Mouse (Mus musculus): ENCODE data around the gene Adar. TPM values are rescaled to one million over a fixed set of nuclear protein-coding genes. Genes with fewer than 3 reads are reported as not detected.

Adar gene
- 8.6 and 10.2 TPM in 2 replicates for polyA plus RNA-seq (2015; fragmentation: Nextera tagmentation; extraction: Ambion mirVana)

DNA sequence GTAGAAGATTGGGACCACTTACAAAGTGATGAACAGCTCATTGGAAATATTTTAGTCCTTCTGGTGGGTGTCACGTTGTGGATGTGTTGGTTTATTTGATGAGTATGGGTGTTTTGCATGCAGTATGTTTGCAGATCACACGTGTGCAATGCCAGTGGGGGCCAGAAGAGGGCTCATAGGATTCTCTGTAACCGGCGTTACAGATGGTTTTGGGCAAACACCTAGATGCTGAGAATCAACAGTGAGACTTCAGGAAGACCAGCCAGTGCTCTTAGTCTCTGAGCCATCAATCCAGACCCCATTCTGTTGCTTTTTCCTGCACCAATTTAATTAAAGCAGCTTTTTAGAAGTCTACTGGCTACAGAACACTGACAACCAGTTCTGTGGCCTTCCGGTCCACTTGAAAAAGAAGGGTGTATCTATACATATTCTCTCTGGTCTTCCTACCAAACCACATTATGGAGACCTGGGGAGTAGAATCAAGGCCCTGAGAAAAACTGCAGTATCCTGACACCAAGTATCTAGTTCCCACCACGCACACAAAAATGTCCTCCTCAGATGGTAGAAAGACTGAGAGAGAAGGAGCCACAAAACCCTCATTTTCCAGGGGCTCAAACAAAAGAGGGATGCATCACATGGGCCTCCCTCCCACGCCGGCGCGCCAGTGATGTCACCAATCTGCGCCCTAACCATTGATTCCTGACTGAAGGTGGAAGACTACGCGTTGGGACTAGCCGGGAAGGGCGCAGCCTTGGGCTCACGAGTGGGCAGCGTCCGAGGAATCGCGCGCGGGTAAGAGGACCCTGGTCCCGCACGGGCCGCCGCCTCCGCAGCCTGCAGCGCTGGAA lies at the start of gene Adar:
Gene Adar (plus strand): TSS at position 664 of the 848 bp plus-strand sequence.
- Histone ChIP-seq H3K4me2 (ENCODE audit: low read depth, low read length) (peak within 1 kb of the TSS; percentile 96), H3K4me1 (ENCODE audit: control insufficient read depth, insufficient read depth, low read length) (peaks cover 12% of the 10 kb centered on the region), H3K27me3 (replicated peaks; ENCODE audit: control insufficient read depth, insufficient read depth, low read length) (no peaks in the 10 kb centered on the region), H3K9ac (ENCODE audit: low read depth, low read length) (peak within 1 kb of the TSS; percentile 86), H3K4me3 (ENCODE audit: low read length) (peak within 1 kb of the TSS; percentile 93), H3K27ac (ENCODE audit: low read length) (no peak within 1 kb of the TSS), H3K9me3 (ENCODE audit: control insufficient read depth, low read length) (no peaks in the 10 kb centered on the region), H3K36me3 (ENCODE audit: control insufficient read depth, insufficient read depth, low read length) (no peaks in the 10 kb centered on the region)
- WGBS, result 6% methylated on average over 28 of the region's 28 CpGs
- peak; percentile 87 for ATAC-seq

DNA sequence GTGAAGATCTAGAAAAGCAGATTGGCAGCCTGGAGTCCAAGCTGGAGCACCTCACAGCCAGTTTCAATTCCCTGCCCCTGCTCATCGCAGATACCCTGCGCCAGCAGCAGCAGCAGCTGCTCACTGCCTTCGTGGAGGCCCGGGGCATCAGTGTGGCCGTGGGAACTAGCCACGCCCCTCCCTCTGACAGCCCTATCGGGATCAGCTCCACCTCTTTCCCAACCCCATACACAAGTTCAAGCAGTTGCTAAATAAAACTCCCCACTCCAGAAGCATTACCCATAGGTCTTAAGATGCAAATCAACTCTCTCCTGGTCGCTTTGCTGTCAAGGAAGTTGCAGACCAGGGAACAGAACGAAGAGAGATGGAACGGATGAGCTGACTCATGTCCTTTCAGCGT lies 47.7 kb upstream of the Adar start:
- Histone ChIP-seq H3K27ac (ENCODE audit: low read length) (no peak overlapping the region), H3K36me3 (ENCODE audit: control insufficient read depth, insufficient read depth, low read length) (no peaks in the 10 kb centered on the region), H3K4me2 (ENCODE audit: low read depth, low read length) (no peak overlapping the region), H3K4me1 (ENCODE audit: control insufficient read depth, insufficient read depth, low read length) (0 out of 2 replicates have a peak, but pooled peaks cover 5% of the 10 kb centered on the region), H3K9me3 (ENCODE audit: control insufficient read depth, low read length) (no peaks in the 10 kb centered on the region), H3K4me3 (ENCODE audit: low read length) (no peak overlapping the region), H3K9ac (ENCODE audit: low read depth, low read length) (no peak overlapping the region), H3K27me3 (replicated peaks; ENCODE audit: control insufficient read depth, insufficient read depth, low read length) (no peaks in the 10 kb centered on the region)
- no peak for ATAC-seq
- WGBS, result 33% methylated on average over 11 of the region's 11 CpGs

DNA sequence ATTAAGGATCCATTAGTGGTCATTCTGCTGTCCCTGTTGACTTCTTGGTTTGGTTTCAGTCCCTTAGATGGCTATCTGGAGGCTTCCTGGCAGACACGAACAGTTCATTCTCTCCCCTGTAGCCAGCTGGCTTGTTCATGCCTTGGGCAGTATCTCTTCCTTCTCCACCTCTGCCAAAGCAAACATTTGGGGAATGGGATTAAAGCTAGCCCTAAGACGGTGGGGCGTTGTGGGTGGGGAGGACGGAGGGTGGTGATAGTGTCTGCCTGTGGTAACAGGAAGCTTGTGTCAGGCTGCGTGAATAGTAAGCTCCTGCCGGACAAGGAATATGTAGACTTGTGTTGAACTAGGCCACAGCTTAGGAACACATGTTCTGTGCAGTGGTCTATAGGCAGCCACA lies 43.5 kb upstream of the Adar start:
- no peaks in the 10 kb centered on the region for H3K4me1 ChIP-seq (ENCODE audit: control insufficient read depth, insufficient read depth, low read length)
- H3K4me2 ChIP-seq (ENCODE audit: low read depth, low read length), result no peak overlapping the region
- H3K36me3 ChIP-seq (ENCODE audit: control insufficient read depth, insufficient read depth, low read length), result no peaks in the 10 kb centered on the region
- no peak for ATAC-seq
- no peaks in the 10 kb centered on the region for H3K27me3 ChIP-seq (replicated peaks; ENCODE audit: control insufficient read depth, insufficient read depth, low read length)
- H3K9me3 ChIP-seq (ENCODE audit: control insufficient read depth, low read length), result no peaks in the 10 kb centered on the region
- no peak overlapping the region for H3K9ac ChIP-seq (ENCODE audit: low read depth, low read length)
- WGBS, result 56% methylated on average over 6 of the region's 6 CpGs
- no peak overlapping the region for H3K4me3 ChIP-seq (ENCODE audit: low read length)
- no peak overlapping the region for H3K27ac ChIP-seq (ENCODE audit: low read length)

DNA sequence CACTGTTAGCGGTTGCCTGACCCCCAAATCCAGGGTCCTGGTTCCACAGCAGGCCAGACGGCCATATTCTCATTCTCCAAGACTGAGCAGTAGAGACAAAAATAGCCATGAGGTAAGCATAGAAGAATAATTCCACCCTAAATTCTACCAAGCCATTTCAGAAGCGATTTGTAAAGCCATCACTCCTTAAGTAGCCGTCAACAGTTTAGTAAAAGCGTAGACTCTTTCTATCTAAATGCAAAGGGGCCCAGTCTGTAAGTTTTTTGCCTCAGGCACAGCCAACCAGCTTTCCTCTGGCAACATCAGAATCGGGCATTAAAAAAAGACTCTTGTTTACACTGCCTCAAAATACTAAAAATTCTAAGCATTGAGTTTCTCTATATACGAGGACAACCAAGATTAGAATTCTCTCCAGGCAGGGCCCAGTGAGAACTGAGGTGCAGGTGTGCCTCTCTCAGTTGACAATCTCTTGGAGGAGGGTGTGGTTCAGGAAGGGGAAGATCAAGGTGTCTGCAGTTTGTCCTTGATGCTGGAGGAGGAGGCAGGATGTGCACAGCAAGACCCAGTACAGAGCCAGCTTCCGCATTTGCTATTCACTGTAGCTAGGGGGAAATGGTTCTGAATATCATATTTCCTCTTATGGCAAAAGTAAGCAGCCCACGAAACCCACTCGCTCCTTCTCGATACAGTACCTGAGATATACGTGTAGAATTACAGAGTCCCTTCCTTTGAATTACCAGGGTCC lies 42.1 kb upstream of the Adar start:
- no peaks in the 10 kb centered on the region for H3K27me3 ChIP-seq (replicated peaks; ENCODE audit: control insufficient read depth, insufficient read depth, low read length)
- no peak overlapping the region for H3K27ac ChIP-seq (ENCODE audit: low read length)
- no peak for ATAC-seq
- no peak overlapping the region for H3K9ac ChIP-seq (ENCODE audit: low read depth, low read length)
- H3K4me3 ChIP-seq (ENCODE audit: low read length), result no peak overlapping the region
- no peaks in the 10 kb centered on the region for H3K36me3 ChIP-seq (ENCODE audit: control insufficient read depth, insufficient read depth, low read length)
- H3K9me3 ChIP-seq (ENCODE audit: control insufficient read depth, low read length), result no peaks in the 10 kb centered on the region
- H3K4me1 ChIP-seq (ENCODE audit: control insufficient read depth, insufficient read depth, low read length), result no peaks in the 10 kb centered on the region
- no peak overlapping the region for H3K4me2 ChIP-seq (ENCODE audit: low read depth, low read length)
- 75% methylated on average over 12 of the region's 12 CpGs for WGBS

DNA sequence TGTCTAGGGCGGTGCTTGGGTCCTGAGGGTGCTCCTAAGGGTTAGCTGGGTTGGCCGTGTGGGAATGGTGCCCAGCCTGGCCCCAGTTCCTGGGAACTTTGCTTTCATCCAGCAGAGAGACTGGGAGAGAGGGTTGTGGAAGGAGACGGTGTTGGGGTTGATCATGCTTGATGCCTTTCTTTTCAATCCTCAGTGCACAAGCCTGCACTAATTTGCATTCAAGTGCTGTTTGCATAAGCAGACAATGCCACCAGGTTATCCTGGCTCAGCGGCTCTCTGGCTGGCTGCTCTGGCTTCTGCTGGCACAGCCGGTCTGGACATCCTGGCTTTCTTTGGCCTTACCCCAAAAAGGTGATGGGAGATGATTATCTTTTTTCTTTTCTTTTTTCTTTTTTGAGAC lies 37.2 kb upstream of the Adar start:
- ATAC-seq, result no peak
- H3K9ac ChIP-seq (ENCODE audit: low read depth, low read length), result no peak overlapping the region
- H3K27me3 ChIP-seq (replicated peaks; ENCODE audit: control insufficient read depth, insufficient read depth, low read length), result no peaks in the 10 kb centered on the region
- H3K36me3 ChIP-seq (ENCODE audit: control insufficient read depth, insufficient read depth, low read length), result no peaks in the 10 kb centered on the region
- no peak overlapping the region for H3K4me3 ChIP-seq (ENCODE audit: low read length)
- 68% methylated on average over 5 of the region's 5 CpGs for WGBS
- no peak overlapping the region for H3K4me2 ChIP-seq (ENCODE audit: low read depth, low read length)
- H3K4me1 ChIP-seq (ENCODE audit: control insufficient read depth, insufficient read depth, low read length), result no peaks in the 10 kb centered on the region
- no peaks in the 10 kb centered on the region for H3K9me3 ChIP-seq (ENCODE audit: control insufficient read depth, low read length)
- no peak overlapping the region for H3K27ac ChIP-seq (ENCODE audit: low read length)

DNA sequence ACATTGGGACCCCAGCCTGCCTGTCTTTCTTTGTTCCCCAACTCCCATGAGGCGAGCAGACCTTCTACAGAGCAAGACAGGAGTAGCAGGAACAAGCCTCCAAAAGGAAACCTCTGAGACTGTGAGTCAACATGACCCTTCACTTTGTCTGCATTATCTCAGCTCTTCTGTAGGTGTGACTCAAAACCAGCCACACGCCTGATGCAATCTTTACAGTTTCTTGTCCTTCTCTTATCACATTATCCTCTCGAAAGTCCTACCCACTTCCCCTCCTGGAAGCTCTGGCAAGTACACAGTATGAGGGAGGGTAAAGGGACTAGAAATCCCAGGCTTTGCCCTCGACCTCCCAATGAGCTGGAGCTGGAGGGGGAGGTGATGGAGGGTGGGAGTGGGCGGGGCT lies 28.8 kb upstream of the Adar start:
- Histone ChIP-seq H3K4me3 (ENCODE audit: low read length) (no peak overlapping the region), H3K4me1 (ENCODE audit: control insufficient read depth, insufficient read depth, low read length) (no peaks in the 10 kb centered on the region), H3K27me3 (replicated peaks; ENCODE audit: control insufficient read depth, insufficient read depth, low read length) (no peaks in the 10 kb centered on the region), H3K9me3 (ENCODE audit: control insufficient read depth, low read length) (0 out of 2 replicates have a peak, but pooled peaks cover 3% of the 10 kb centered on the region), H3K4me2 (ENCODE audit: low read depth, low read length) (no peak overlapping the region), H3K27ac (ENCODE audit: low read length) (no peak overlapping the region), H3K36me3 (ENCODE audit: control insufficient read depth, insufficient read depth, low read length) (no peaks in the 10 kb centered on the region), H3K9ac (ENCODE audit: low read depth, low read length) (no peak overlapping the region)
- WGBS, result 36% methylated on average over 5 of the region's 5 CpGs
- ATAC-seq, result no peak

DNA sequence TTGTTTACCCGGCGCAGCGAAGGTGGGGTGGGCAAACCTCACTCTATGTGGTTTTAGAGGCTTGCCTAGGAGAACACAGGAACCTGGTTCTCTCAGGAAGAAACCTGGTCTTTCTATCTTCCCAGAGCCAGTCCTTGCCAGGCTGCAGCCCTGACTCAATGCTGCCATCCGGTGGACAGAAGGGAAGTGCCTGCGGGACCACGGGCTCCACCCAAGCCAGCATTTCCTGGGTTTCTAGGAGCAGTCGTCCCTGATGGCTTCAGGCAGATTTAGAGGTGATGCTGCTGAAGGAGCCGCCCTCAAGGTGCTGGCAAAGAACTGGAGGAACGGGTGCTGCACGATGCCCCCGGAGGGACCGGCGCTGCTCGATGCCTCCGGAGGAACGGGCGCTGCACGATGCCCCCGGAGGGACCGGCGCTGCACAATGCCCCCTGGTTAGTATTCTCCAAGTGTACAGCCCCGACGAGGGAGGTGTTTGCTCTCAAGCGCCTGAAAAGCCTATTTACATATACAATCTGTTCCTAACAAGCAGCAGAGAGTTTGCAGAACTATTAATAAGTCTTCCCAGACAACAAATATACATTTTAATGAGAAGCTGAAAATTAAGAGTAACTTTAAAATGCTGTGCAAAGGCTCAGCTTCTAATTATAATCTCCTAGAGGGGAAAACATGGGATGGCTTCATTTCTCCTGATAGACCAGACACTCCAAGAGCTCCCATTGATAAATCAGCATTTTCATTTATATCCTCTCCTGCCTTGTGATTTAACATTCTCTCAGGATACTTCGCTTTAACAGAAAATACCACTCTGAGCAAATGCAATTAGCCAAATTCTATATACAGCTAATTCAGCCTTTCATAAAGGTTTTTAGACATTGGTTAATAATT lies 25.9 kb upstream of the Adar start:
- Histone ChIP-seq H3K4me2 (ENCODE audit: low read depth, low read length) (peak overlapping the region; percentile 56), H3K9me3 (ENCODE audit: control insufficient read depth, low read length) (0 out of 2 replicates have a peak, but pooled peaks cover 7% of the 10 kb centered on the region), H3K36me3 (ENCODE audit: control insufficient read depth, insufficient read depth, low read length) (no peaks in the 10 kb centered on the region), H3K4me1 (ENCODE audit: control insufficient read depth, insufficient read depth, low read length) (no peaks in the 10 kb centered on the region), H3K4me3 (ENCODE audit: low read length) (peak overlapping the region; percentile 41), H3K27me3 (replicated peaks; ENCODE audit: control insufficient read depth, insufficient read depth, low read length) (no peaks in the 10 kb centered on the region), H3K27ac (ENCODE audit: low read length) (no peak overlapping the region), H3K9ac (ENCODE audit: low read depth, low read length) (peak overlapping the region; percentile 51)
- peak; percentile 88 for ATAC-seq
- WGBS, result 5% methylated on average over 25 of the region's 25 CpGs

DNA sequence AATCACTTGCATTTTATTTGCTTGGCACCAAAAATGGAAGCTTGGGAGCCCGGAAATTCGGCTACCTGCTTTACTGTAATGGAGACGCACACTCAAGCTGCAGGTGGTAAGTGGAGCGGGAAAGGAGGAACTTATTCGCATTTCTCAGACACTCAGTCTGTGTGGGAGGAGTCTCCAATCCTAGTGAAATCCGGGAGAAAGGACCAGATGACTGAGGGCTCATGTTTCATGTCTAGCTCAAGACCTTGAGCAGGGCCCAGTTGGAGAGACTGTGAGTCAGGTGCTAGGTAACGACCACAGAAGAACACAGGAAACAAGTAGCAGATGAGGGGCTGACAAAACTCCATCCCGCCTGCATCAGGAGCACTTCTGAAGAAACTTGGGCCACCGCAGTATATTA lies 23.0 kb upstream of the Adar start:
- WGBS, result 66% methylated on average over 9 of the region's 9 CpGs
- ATAC-seq, result no peak

More for the DNA sequence above, 23.0 kb upstream of the Adar start:
- Histone ChIP-seq H3K36me3 (ENCODE audit: control insufficient read depth, insufficient read depth, low read length) (no peaks in the 10 kb centered on the region), H3K4me2 (ENCODE audit: low read depth, low read length) (no peak overlapping the region), H3K27ac (ENCODE audit: low read length) (no peak overlapping the region), H3K9ac (ENCODE audit: low read depth, low read length) (no peak overlapping the region), H3K4me3 (ENCODE audit: low read length) (no peak overlapping the region), H3K4me1 (ENCODE audit: control insufficient read depth, insufficient read depth, low read length) (no peaks in the 10 kb centered on the region), H3K9me3 (ENCODE audit: control insufficient read depth, low read length) (0 out of 2 replicates have a peak, but pooled peaks cover 7% of the 10 kb centered on the region), H3K27me3 (replicated peaks; ENCODE audit: control insufficient read depth, insufficient read depth, low read length) (no peaks in the 10 kb centered on the region)

Measured in intestine, embryonic 16.5 days (tissue).